Mouse (Mus musculus): ENCODE results near the gene AI467606.

AI467606 gene

DNA sequence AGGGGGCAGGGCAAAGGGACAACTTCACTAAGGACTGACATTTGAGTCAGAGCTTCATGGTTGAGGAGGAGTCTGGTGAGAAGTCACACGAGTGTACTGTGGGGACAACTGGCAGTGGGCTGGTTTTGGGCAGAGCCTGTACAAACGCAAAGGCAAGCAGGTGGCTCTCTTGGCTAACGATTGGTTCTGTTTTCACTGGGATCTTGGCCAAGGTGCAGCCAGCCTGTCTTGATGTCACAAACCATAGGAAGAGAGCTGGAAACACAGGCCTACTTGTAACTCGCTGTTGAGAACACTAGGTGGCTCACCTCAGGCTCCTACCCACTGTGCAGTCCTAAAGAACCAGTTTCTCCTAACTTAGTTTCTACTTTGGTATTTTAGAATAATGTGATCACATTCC lies 38.5 kb downstream of the AI467606 start:
- peak; percentile 56 for DNase-seq

DNA sequence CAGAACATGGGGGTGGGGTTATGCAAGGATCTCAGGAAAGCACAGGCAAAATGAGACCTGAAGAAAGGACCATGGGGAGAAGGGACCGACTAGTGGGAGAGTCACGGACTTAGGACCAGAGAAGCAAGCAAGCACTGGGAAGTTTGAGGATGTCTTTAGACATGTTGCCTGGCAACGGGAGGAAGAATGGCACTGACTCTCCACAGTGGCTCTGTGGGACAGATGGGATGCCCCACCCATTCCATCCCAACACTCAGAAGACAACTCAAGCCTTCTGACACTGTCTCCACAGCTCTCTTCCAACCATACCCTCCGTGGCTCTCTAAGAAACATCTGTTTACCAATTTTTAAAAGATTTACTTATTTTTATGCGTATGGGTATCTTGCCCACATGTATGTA lies 42.0 kb downstream of the AI467606 start:
- DNase-seq: no peak

DNA sequence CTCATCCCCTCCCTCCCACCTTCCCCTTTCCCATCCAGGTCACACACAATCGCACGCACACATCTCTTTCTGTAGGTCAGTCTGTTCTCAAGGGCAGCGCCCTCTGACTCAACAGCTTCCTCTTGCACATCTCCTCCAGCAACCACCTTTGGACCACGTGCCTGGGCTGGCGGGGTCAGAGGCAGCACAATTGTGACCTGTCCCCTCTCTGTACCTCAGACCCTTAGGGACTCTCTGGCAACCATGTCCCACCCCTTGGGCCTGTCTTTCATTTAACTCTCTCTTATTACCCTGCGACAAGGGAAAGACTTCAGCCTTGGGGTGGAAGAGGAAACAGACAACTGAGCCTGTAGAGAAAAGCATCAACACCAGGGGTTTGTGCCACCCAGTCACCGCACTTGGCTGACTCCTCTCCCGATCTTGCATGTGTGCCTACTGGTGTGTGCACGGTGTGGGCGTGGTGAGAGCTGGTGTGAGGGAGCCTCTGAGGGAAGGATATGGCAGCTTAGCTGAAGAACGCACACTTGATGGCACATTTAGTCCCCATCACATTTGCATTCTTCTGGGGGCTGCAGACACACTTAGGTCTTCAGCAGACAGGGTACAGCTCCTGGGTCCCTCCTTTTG lies 43.8 kb downstream of the AI467606 start:
- no peak for DNase-seq

DNA sequence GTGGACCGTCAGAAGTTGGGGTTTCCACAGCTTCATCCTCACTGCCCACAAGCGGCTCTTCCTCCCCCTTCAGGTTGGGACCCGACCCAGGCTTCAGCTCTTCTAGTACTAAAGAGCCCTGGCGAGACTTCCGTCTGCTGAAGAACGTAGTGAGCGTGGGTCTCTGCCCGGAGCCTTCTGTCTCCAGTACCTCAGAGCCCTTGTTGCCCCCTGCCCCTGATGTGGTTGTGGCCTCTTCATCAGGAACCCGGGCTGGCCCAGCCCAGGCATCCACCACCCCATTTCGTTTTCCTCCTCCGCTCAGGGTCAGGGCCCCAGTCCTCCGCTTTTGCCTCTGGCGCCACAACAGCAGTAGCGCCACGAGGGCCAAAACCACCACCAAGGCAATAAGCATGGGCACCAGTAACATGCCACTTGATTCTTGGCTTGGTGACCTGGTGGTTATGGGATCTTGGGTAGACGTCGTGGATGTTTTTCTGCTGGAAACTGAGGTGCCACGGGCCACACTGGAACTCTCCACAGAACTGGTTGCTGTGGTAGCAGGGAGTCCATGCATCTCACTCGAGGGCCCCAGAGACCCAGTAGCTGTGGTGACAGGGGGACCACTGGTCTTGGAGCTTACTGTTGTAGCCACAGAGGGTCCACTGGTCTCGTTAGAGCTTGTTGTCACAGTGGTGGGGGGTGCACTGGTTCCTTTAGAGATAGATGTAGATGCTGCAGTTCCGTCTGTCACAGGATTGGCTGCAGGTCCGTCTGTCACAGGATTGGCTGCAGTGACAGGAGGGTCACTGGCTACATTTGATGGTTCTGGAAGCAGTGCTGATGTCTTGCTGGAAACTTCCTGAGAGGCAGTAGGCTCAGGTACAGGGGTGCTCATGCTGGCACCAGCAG lies 45.3 kb downstream of the AI467606 start:
- DNase-seq: no peak

- DNase-seq: no peak
Measured at GRCm38 (mm10) chr7:127137262-127138017, 46.3 kb downstream of the AI467606 start, which contains the start of gene Spn. Spn (minus strand) TSS chr7:127137823.

DNA sequence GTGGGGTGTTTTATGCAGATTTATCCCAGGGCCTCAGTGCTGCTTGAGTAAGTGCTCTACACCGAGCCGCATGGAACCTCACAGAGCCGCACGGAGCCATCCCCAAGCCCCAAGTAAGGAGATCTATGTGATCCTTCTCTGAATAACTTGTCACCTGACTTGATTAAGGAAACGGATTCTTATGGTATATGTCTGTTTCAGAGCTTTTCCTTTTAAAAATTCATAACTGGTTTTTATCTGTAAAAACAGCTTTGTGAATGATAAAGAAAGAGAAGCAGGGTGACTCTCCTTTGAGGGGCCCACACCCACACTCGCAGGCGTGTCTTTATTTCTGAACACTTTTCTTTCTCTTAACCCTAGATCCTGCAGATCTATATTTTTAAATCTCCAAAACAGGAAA lies 47.9 kb downstream of the AI467606 start:
- no peak for DNase-seq

DNA sequence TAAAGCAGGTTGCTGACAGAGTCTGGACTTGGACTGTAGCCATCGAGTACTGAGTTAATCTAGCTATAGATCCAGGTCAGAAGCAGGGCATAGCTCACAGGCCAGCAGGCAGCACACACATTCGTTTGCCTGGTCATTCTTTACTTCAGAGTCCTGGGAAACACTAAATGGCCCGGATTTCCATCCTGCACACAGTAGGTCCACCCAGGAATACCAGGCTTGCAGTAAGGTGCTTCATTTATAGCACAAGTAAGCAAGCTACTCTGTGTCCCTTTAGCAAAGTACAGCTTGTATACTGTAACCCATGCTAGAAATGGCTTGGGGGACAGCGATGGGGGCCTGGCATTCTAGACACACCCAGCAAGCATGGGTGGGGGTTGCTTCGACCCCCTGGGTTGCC lies 48.4 kb downstream of the AI467606 start:
- DNase-seq: no peak

- DNase-seq: no peak
Measured at GRCm38 (mm10) chr7:127140623-127141404, 49.7 kb downstream of the AI467606 start.

GRCm38 (mm10) chr7:127142214-127142613 lies 51.1 kb downstream of the AI467606 start:
- no peak for DNase-seq

DNA sequence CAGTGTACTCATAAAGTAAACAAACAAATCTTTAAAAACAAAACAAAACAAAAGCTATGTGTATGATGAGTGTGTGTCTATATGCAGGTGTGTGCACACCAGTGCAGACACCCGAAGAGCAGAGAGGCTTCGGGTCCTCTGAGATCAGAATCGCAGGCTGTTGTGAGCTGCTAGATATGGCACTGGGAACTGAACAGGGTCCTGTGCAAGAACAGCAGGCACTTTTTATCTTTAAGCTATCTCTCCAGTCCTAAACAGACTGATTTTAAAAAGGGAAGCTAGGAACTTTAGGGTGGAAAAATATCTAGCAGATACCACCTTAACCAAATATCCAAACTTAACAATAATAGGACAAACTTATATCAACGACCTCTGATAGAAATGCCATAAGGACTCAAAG lies 51.5 kb downstream of the AI467606 start:
- no peak for DNase-seq
